Mouse (Mus musculus) erythroblast, embryonic 14.5 days (primary cell): ENCODE results near the gene Acsm2. TPM values are rescaled to one million over a fixed set of nuclear protein-coding genes. Genes with fewer than 3 reads are reported as not detected.

Experiments
- H3K27me3 ChIP-seq: 2 replicates; pipeline ENCODE4 v1.6.1; 2012; ENCODE audit warnings: inconsistent platforms; ENCODE audit not compliant: control insufficient read depth
- H3K36me3 ChIP-seq: 2 replicates; pipeline ENCODE4 v1.6.1; 2012; ENCODE audit warnings: mild to moderate bottlenecking, inconsistent platforms; ENCODE audit not compliant: control insufficient read depth
- H3K4me1 ChIP-seq: 2 replicates; pipeline ENCODE4 v1.6.1; 2012; ENCODE audit warnings: inconsistent platforms; ENCODE audit not compliant: control insufficient read depth
- H3K4me3 ChIP-seq: replicated peaks from 2 replicates; pipeline ENCODE3; 2012; ENCODE audit warnings: moderate library complexity, mild to moderate bottlenecking, inconsistent platforms
- H3K9me3 ChIP-seq: 2 replicates; pipeline ENCODE4 v1.6.1; 2012; ENCODE audit warnings: low read length, inconsistent platforms, mixed read lengths; ENCODE audit not compliant: control insufficient read depth
- GATA1 ChIP-seq: IDR thresholded peaks from 2 replicates; pipeline ENCODE4 v1.6.1; 2012; ENCODE audit warnings: low read length, inconsistent platforms, mixed read lengths
- TAL1 ChIP-seq: IDR thresholded peaks from 3 replicates; pipeline ENCODE4 v1.6.1; 2012; ENCODE audit warnings: low read length, inconsistent platforms, mixed read lengths
- polyA plus RNA-seq: library from polyadenylated mRNA; stranded (reverse); fragments of >175 nt; gene quantifications from 2 replicates; pipeline ENCODE4 v1.2.3, GENCODE M21; 2012

The Acsm2 gene
- polyA plus RNA-seq, 1 experiment = not detected

DNA sequence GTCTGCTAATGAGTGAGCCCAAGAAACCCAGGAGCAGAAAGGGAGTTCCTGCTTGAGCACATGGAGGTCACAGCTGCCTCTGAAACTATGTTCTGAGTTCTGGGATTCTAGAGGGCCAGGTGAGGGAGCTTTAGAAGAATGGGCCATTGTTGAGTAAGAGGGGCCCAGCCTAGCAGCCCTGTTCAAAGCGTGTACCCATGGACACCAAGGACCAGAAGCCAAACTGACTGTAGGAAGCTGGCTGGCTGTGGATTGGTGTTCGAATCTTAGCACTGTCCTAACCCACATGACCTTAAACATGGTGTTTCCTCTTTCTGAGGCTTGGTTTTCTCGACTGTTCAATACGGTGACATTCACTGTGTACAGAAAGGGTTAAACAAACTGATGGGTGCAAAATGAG lies 30.8 kb upstream of the Acsm2 start, which contains the start of gene Pdilt:
TSS of gene Pdilt (minus strand) at position 101 of the 400 bp plus-strand sequence.
- Histone ChIP-seq H3K36me3 (no peaks in the 10 kb centered on the region), H3K4me3 (no peak within 1 kb of the TSS), H3K4me1 (no peaks in the 10 kb centered on the region), H3K27me3 (no peaks in the 10 kb centered on the region), H3K9me3 (no peaks in the 10 kb centered on the region)
- TF ChIP-seq GATA1 (no peak), TAL1 (no peak)

- H3K9me3 ChIP-seq = no peaks in the 10 kb centered on the region
- no peaks in the 10 kb centered on the region for H3K4me1 ChIP-seq
- TF ChIP-seq TAL1 = no peak
- TF ChIP-seq GATA1 = no peak
- H3K27me3 ChIP-seq = no peaks in the 10 kb centered on the region
- no peak overlapping the region for H3K4me3 ChIP-seq
- no peaks in the 10 kb centered on the region for H3K36me3 ChIP-seq
Measured at GRCm38 (mm10) chr7:119525881-119526281, 28.3 kb upstream of the Acsm2 start.

GRCm38 (mm10) chr7:119526486-119526885 lies 27.7 kb upstream of the Acsm2 start:
- Histone ChIP-seq H3K4me3 (no peak overlapping the region), H3K9me3 (no peaks in the 10 kb centered on the region; the same call in 1 of the 2 replicates), H3K36me3 (no peaks in the 10 kb centered on the region), H3K4me1 (no peaks in the 10 kb centered on the region), H3K27me3 (no peaks in the 10 kb centered on the region)
- TF ChIP-seq GATA1 (no peak), TAL1 (no peak)

DNA sequence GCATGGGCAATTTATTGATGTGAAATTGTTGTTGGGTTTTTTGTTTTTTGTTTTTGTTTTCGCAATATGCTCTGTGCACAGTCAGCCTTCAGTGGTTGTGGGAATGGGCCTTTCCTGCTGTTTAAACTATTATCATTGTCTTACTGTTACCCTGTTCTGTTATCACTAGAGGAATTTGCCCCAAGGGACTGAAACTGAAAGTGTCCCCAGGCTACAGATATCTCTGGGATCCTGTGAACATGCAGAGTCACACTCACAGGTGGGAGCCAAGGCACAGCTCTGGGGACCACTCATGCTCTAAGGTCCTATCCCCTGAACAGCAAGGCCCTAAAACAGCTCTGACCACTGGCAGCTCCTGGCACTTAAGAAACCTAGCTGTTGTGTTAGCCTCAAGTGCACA lies 27.0 kb upstream of the Acsm2 start:
- TF ChIP-seq TAL1 (no peak), GATA1 (no peak)
- Histone ChIP-seq H3K9me3 (no peaks in the 10 kb centered on the region; the same call in 1 of the 2 replicates), H3K36me3 (no peaks in the 10 kb centered on the region), H3K4me3 (no peak overlapping the region), H3K27me3 (no peaks in the 10 kb centered on the region), H3K4me1 (no peaks in the 10 kb centered on the region)

GRCm38 (mm10) chr7:119527548-119527947 lies 26.6 kb upstream of the Acsm2 start:
- TF ChIP-seq GATA1 (no peak), TAL1 (no peak)
- no peak overlapping the region for H3K4me3 ChIP-seq
- H3K4me1 ChIP-seq = no peaks in the 10 kb centered on the region
- no peaks in the 10 kb centered on the region; the same call in 1 of the 2 replicates for H3K9me3 ChIP-seq
- H3K27me3 ChIP-seq = no peaks in the 10 kb centered on the region
- no peaks in the 10 kb centered on the region for H3K36me3 ChIP-seq

DNA sequence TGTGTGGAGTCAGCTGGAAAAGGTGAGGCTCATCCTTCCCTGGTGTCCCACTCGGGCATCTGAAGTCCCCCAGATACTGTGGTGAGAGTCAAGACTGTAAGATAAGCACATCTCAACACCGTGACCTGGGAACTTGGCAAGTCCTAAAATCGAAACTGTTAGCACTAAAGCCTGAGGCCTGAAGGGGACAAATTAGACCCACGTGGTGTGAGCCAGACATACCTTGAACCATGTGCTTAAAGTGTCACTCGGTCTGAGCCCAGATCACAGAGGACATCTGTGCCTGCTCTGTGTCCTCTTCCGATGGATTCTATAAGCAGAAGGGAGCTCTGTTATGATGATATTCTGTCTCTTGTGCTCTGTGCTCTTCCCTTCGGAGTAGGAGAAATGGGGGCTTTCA lies 25.5 kb upstream of the Acsm2 start:
- Histone ChIP-seq H3K4me1 (no peaks in the 10 kb centered on the region), H3K9me3 (no peaks in the 10 kb centered on the region; the same call in 1 of the 2 replicates), H3K27me3 (no peaks in the 10 kb centered on the region), H3K36me3 (no peaks in the 10 kb centered on the region), H3K4me3 (no peak overlapping the region)
- TF ChIP-seq TAL1 (no peak), GATA1 (no peak)

DNA sequence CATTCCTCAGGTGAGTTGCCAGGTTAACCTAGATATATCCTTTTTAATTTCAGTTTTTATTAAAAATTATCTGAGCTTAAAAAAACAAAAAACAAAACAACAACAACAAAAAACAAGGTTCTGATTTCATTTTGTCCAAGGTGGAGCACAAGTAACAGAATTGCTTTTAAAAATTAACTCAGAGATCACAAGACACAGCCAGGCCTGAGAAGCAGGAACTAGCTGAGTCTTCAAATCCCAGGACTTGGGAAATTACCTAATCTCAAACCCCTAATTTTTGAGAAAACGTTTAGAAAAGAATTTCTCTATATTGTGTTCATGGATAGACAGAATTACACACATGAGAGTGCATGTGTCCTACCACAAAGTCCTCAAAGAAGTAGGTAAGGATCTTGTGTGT lies 21.2 kb upstream of the Acsm2 start:
- Histone ChIP-seq H3K27me3 (no peaks in the 10 kb centered on the region), H3K4me1 (no peaks in the 10 kb centered on the region), H3K36me3 (no peaks in the 10 kb centered on the region), H3K9me3 (peaks cover 3% of the 10 kb centered on the region; the same call in 1 of the 2 replicates), H3K4me3 (no peak overlapping the region)
- TF ChIP-seq TAL1 (no peak), GATA1 (no peak)

- no peaks in the 10 kb centered on the region for H3K27me3 ChIP-seq
- TF ChIP-seq TAL1 (no peak), GATA1 (no peak)
- no peaks in the 10 kb centered on the region for H3K4me1 ChIP-seq
- no peaks in the 10 kb centered on the region for H3K36me3 ChIP-seq
- peaks cover 3% of the 10 kb centered on the region; the same call in 1 of the 2 replicates for H3K9me3 ChIP-seq
- no peak overlapping the region for H3K4me3 ChIP-seq
Measured at GRCm38 (mm10) chr7:119534389-119534788, 19.8 kb upstream of the Acsm2 start.

DNA sequence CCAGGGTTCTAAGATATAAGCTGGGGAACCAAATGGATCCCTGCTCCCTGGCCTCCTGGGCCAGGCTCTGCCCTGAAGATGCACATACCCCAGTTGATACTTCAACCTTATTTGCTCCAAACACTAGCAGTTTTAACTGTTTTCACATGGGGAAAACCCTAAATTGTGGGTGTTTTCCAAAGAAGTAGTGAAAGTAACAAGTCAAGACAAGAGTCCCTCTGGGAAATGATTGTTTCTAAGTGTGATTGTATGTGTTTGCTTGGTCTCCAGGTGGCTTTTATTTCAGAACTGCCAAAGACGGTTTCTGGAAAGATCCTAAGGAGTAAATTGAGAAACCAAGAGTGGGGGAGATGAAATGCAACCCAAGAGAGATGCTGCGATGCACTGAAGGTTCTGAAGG lies 11.7 kb upstream of the Acsm2 start:
- no peaks in the 10 kb centered on the region for H3K4me1 ChIP-seq
- no peaks in the 10 kb centered on the region for H3K9me3 ChIP-seq
- no peaks in the 10 kb centered on the region for H3K27me3 ChIP-seq
- H3K36me3 ChIP-seq = no peaks in the 10 kb centered on the region
- TF ChIP-seq GATA1 (no peak), TAL1 (no peak)
- no peak overlapping the region for H3K4me3 ChIP-seq

DNA sequence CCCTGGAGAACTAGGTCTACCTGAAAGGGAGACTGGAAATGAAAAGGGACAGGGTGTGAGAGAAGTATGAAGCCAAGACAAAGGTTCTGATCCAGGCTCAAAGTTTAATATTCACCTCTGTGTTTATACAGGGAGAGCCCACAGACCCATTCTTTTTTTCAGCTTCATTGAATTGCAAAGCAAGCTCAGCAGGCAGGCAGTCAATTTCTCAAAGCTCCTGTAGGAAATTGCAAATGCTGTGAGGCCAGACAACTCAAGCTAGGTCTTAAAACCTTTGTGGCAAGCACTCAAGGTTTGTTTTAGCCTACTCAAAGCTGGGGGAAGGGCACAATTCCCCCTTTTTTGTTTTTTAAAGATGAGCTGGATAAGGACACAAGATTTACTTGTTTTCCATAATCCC lies 8.6 kb upstream of the Acsm2 start:
- Histone ChIP-seq H3K27me3 (no peaks in the 10 kb centered on the region), H3K4me1 (no peaks in the 10 kb centered on the region), H3K9me3 (no peaks in the 10 kb centered on the region), H3K36me3 (no peaks in the 10 kb centered on the region), H3K4me3 (no peak overlapping the region)
- TF ChIP-seq TAL1 = no peak
- no peak for TF ChIP-seq GATA1
